Mouse (Mus musculus): ENCODE results near the gene Olfr571.

DNA sequence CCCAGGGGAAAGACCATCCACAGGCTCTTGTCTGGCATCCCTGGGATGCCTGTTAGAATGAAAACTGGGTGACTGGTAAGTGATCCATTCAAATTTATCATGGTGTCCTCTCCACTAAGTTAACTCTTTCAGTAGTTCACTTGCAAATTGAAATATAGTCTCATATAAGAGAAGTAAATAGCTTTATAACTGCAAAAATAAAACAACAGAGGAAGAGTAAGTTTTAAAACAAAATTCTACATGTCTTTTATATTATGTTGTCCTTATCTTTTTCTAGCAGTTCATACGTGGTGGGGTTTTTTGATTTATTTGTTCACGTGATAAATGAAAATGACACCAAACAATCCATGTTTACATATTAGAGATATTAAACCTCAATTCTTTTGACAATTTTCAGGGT is 25.1 kb upstream of the Olfr571 start, which contains the start of gene Olfr573-ps1:
- TF ChIP-seq CTCF (IDR thresholded peaks at IDR 0.05), result no peak
- TF ChIP-seq EP300 (IDR thresholded peaks at IDR 0.05; ENCODE audit: insufficient read depth, low read depth, low read length), result no peak
- TF ChIP-seq POLR2A (IDR thresholded peaks at IDR 0.05; ENCODE audit: insufficient read depth, low read depth, low read length), result no peak

All from heart, adult 2 months (tissue).